Mouse (Mus musculus) right cerebral cortex, adult 2 months (tissue): ENCODE data around the gene Fam89b.
"Not testable (repeated sequence)": the region's sequence is repeated elsewhere in the genome, so short reads cannot be mapped to it uniquely, and the experiment has no call there.

Experiments
- DNase-seq, 2 experiments: peaks; one replicate each; pipeline ENCODE4 v3.0.0; 2021 to 2022; ENCODE audit warnings: low spot score in 2 of 2

The Fam89b gene

GRCm38 (mm10) chr19:5711218-5711617 is 18.2 kb downstream of the Fam89b start:
- DNase-seq: peak; percentile 75 to 86

- DNase-seq: no peak
Measured at GRCm38 (mm10) chr19:5710581-5710980, 18.9 kb downstream of the Fam89b start.

GRCm38 (mm10) chr19:5710068-5710467 is 19.4 kb downstream of the Fam89b start:
- DNase-seq: no peak

- DNase-seq: no peak
Measured at GRCm38 (mm10) chr19:5704801-5705571, 24.5 kb downstream of the Fam89b start.

GRCm38 (mm10) chr19:5704163-5704800 is 25.2 kb downstream of the Fam89b start, which contains the start of gene Kcnk7:
Gene Kcnk7, plus strand, starts transcription at chr19:5704367.
- DNase-seq: no peak

- DNase-seq: no peak
Measured at GRCm38 (mm10) chr19:5695849-5696462, 33.5 kb downstream of the Fam89b start.

GRCm38 (mm10) chr19:5693801-5694200 is 35.7 kb downstream of the Fam89b start:
- no peak for DNase-seq

GRCm38 (mm10) chr19:5692913-5693396 is 36.5 kb downstream of the Fam89b start:
- DNase-seq: no peak

- DNase-seq: no peak
Measured at GRCm38 (mm10) chr19:5692086-5692912, 37.2 kb downstream of the Fam89b start.

- no peak for DNase-seq
Measured at GRCm38 (mm10) chr19:5691601-5692000, 37.9 kb downstream of the Fam89b start.

GRCm38 (mm10) chr19:5690343-5690735 is 39.1 kb downstream of the Fam89b start:
- DNase-seq: no peak

GRCm38 (mm10) chr19:5689565-5690342 is 39.7 kb downstream of the Fam89b start:
- peak; percentile 75 to 79 for DNase-seq

GRCm38 (mm10) chr19:5689088-5689428 is 40.4 kb downstream of the Fam89b start:
- no peak for DNase-seq

GRCm38 (mm10) chr19:5688200-5689087 is 41.0 kb downstream of the Fam89b start, which contains the start of the genes Map3k11 and Pcnx3:
Gene Map3k11, plus strand, starts transcription at chr19:5688742.
Gene Pcnx3, minus strand, starts transcription at chr19:5688908.
- DNase-seq: peak; percentile 97 to 99

GRCm38 (mm10) chr19:5687738-5688137 is 41.7 kb downstream of the Fam89b start:
- DNase-seq: no peak

GRCm38 (mm10) chr19:5686954-5687353 is 42.5 kb downstream of the Fam89b start:
- not testable (repeated sequence) for DNase-seq

- DNase-seq: no peak
Measured at GRCm38 (mm10) chr19:5686437-5686836, 43.0 kb downstream of the Fam89b start.

- no peak for DNase-seq
Measured at GRCm38 (mm10) chr19:5685861-5686260, 43.6 kb downstream of the Fam89b start.

- no peak for DNase-seq
Measured at GRCm38 (mm10) chr19:5685431-5685830, 44.0 kb downstream of the Fam89b start.

- DNase-seq: no peak
Measured at GRCm38 (mm10) chr19:5684985-5685384, 44.5 kb downstream of the Fam89b start.
